Mouse (Mus musculus) v-Abl transformed pro-B cells (cell line): ENCODE data around the gene Tspear.
"Not testable (repeated sequence)": the region's sequence is repeated elsewhere in the genome, so short reads cannot be mapped to it uniquely, and the experiment has no call there.

Experiments
- in situ Hi-C, 2 experiments: fragments of 400-800 bp; cut with MboI; formaldehyde crosslinking; loops; one replicate each; pipeline ENCODE4 v1.15.1; 2025; ENCODE audit not compliant: unreplicated experiment in 2 of 2

Gene Tspear

DNA sequence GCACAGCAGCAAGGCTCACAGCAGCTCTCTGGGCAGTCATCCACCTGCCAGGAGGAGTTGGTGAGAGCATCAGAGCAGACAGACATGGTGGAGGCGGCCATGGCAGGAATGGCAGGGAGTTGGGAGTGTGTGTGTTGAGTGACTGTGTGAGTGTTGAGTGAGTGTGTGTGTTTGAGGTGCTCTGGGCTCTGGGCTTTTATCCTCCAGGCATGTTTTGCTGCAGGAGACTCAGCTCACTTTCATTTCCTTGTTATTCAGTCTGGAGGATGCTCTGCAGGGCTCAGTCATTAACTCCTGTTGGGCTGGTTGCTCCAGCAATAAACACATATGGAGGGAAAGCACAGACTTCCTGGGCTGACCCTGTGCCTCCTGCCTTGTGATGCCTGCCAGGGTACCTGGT is 90.5 kb downstream of the Tspear start, which contains the start of gene Gm7138:
Gene Gm7138, minus strand, starts transcription at position 101 of the 400 bp plus-strand sequence.
- in situ Hi-C loops = not testable (repeated sequence)

DNA sequence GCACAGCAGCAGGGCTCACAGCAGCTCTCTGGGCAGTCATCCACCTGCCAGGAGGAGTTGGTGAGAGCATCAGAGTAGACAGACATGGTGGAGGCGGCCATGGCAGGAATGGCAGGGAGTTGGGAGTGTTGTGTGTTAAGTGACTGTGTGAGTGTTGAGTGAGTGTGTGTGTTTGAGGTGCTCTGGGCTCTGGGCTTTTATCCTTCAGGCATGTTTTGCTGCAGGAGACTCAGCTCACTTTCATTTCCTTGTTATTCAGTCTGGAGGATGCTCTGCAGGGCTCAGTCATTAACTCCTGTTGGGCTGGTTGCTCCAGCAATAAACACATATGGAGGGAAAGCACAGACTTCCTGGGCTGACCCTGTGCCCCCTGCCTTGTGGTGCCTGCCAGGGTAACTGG is 96.1 kb downstream of the Tspear start, which contains the start of gene Gm3250:
Gene Gm3250, minus strand, starts transcription at position 101 of the 400 bp plus-strand sequence.
- in situ Hi-C loops = not testable (repeated sequence)

DNA sequence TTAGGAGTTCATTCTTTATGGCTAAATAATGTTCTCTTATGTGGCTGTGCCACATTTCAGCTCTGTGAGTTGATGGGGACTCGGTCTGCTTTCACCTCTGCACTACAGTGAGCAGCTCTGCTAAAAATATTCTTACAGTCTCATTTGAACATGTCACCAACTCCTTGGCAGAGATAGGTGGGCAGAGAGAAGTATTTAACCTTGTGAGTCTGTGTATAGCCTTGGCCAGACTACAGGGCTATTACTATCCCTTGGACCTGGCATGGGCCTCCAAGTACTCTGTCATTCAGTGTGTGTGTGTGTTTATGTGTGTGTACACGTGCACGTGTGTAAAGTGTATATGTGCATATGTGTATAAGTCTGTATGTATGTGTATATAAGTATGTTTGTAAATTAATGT is 97.0 kb downstream of the Tspear start:
- in situ Hi-C loops = not testable (repeated sequence)

DNA sequence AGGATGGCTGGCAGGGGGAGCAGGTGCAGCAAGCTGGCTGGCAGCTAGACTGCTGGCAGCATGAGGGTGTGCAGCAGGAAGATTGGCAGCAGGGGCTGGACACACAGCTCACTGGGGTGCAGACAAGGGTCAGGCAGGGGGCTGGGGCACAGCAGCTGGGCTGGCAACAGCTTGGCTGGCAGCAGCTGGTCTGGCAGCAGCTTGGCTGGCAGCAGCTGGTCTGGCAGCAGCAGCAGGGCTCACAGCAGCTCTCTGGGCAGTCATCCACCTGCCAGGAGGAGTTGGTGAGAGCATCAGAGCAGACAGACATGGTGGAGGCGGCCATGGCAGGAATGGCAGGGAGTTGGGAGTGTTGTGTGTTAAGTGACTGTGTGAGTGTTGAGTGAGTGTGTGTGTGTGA is 101.5 kb downstream of the Tspear start, which contains the start of gene Gm7137:
Gene Gm7137, minus strand, starts transcription at position 325 of the 400 bp plus-strand sequence.
- in situ Hi-C loops = not testable (repeated sequence)

DNA sequence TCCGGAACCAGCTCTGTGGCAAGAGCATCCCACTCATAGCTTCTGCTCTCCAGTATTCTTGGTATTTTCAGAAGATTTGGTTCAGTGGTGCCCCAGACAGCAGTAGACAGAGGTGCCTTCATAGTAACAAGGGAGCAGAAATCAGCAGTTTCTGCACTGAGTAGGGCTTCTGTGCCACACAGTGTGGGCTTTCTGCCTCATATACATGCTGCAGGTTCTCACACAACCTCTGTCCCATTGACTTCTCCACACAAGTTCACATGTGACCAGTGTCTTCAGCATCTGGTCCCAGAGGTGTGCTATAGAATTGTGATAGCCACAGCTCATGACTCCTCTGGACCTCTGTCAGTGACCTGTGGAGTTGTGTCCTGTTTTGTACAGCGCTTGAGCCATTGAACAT is 102.3 kb downstream of the Tspear start:
- in situ Hi-C loops = no loop called here

DNA sequence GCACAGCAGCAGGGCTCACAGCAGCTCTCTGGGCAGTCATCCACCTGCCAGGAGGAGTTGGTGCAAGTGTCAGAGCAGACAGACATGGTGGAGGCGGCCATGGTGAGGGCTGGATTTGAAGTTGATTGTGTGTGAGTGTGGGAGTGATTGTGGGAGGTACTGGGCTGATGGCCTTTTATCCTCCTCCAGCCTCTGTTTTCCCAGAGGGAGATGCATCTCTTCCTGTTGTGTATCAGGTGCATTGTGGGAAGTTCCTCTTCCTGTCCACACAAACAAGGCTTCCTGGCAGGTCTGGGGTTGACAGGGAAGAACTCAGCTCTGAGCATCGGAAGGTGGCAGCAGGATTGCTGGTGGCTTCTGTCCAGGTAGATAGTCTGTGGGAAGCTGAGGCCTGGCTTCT is 108.6 kb downstream of the Tspear start, which contains the start of gene Gm9639:
Gene Gm9639, minus strand, starts transcription at position 101 of the 400 bp plus-strand sequence.
- in situ Hi-C loops = no loop called here

DNA sequence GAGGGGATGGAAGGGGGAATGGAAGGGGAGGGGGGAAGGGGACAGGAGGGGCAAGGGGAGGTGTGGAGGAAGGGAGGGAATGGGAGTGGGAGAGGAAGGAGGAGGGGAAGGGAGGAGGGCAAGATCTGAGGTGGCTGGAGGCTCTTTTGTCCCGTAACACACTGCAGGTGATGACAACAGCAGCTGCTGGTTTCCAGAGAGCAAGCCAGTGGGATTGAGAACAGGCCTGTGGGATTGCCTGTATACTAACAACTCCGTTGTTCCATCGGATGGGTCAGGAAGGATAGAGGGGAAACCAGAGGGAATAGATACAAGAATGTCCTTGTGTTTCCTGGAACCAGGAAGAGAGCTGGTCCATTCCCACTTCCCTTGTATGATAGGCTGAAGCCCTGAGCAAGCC is 111.3 kb downstream of the Tspear start:
- in situ Hi-C loops = no loop called here

DNA sequence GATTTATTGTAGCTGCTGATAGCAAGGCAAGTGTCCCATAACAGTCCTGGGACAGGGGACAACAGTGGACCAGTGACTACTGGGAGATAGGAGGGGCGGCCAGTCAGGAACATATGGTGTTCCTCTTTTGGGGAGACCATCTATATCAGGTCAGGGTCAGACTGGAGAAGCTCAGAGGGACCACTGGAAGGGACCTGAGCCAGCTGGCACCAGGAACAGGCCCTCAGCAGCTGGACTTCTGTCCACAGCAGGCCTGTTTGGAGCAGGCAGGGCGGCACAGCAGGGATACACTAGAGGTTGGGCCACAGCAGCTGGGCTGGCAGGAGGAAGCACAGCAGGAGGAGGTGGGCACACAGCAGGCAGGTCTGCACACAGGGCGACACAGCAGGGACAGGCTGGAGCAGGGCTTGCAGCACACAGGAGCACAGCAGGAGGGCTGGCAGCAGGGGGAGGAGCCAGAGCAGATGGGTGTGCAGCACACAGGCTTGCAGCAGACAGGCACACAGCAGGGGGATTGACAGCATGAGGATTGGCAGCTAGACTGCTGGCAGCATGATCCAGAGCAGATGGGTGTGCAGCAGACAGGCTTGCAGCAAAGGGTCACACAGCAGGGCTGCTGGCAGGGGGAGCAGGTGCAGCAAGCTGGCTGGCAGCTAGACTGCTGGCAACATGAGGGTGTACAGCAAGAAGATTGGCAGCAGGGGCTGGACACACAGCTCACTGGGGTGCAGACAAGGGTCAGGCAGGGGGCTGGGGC is 112.0 kb downstream of the Tspear start:
- in situ Hi-C loops = not testable (repeated sequence)

DNA sequence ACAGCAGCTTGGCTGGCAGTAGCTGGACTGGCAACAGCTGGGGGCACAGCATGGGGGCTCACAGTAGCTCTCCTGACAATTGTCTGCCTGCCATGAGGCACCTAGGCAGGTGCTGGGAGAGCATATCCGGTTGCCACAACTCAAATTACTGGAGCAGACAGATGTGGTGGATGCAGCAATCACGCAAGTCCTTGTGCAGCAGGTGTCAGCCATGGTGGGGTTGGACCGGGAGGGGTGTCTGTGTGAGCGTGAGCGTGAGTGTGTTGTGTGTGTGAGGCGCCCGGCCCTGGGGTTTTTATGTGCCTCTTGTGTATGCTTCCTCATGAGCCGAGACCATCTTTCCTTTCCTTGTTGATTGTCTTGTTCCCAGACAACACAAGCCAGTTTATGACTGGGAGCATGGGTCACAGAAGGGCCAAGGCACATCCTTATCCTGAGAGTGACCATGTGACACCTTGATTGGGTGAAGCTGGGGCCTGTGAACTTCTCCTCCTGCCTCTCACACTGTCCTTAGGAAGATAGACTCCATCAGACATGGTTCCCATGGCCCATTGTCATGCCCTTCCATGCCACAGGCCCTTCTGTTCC is 112.6 kb downstream of the Tspear start, which contains the start of gene Gm19668:
Gene Gm19668, minus strand, starts transcription at position 213 of the 588 bp plus-strand sequence.
- in situ Hi-C loops = no loop called here

DNA sequence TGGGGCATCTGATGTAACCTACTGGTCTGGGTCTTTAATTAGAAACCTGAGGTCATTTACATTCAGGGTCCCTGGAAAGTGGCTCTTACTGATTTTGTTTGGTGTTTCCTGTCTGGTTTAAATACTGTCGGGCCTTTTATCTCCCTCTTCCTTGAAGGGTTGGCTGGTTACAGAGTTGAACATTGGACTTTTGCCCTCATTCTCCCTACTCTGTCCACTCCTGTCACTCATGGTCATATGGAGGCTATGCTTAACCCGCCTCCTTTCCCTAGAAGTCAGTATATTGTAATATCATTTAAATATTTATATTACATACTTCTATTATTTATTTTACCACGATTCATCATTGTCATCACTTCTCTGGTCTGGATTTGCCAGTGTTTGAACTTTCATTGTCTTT is 117.7 kb downstream of the Tspear start:
- in situ Hi-C loops = no loop called here

DNA sequence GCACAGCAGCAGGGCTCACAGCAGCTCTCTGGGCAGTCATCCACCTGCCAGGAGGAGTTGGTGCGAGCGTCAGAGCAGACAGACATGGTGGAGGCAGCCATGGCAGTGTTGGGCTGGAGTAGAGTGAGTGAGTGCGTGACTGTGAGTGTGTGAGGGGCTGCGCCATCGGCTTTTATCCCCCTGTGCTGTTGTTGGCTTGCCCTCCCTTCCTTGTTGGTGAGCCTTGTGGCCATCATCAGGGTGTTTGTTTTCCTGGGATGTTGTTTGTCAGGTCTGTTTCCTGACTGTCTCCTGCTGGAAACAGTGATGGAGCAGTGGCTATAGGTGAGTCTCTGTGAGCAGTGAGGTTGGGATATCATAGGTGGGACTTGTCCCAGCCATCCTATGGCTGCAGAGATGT is 125.4 kb downstream of the Tspear start, which contains the start of gene Gm9507:
Gene Gm9507, minus strand, starts transcription at position 101 of the 400 bp plus-strand sequence.
- in situ Hi-C loops = no loop called here

DNA sequence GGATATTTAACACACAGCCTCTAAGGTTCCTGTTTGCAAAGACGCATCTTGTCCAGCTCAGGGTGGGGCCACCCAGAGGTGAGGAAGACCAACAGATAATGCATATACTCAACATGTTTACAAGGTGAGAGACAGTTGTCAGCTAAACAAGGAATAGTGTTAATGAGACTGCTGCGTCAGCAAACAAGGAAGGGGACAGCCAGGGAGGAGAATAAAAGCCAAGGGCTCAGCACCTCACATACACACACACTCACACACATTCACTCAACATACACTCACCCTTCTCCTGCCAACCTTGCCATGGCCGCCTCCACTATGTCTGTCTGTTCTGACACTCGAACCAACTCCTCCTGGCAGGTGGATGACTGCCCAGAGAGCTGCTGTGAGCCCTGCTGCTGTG is 128.0 kb downstream of the Tspear start, which contains the start of gene Gm2696:
Gene Gm2696, plus strand, starts transcription at position 301 of the 400 bp plus-strand sequence.
- in situ Hi-C loops = no loop called here

DNA sequence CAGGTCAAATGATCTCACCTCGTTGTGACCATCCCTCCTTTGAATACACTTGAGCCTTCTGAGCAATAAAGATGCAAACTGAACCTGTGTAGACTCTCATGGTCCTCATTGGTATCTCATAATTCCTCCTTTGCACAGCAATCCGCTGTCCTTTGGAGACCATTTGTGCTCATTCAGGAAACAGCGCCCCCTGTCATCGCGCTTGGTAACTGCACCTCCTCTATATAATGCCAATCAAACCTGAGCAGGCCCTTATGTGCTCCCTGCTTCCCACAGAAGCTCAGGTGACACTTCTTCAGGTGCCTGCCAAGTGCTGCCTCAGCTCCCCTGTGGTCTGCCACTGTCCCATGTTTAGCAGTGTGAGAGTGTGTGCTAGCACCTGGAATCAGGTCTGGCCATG is 129.1 kb downstream of the Tspear start:
- in situ Hi-C loops = no loop called here

DNA sequence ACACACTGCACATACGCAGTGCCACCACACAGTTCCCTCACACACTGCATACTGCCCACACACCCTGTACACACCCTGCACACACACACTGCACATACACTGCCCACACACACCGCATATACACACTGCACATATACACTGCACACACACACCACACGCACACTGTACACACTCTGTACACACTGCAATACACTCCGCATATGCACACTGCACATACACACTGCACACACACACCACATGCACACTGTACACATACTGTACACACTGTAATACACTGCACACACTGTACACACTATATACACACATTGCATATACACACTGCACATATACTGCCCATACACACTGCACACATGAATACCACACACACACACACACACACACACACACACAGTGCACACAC is 132.2 kb downstream of the Tspear start:
- in situ Hi-C loops = no loop called here

DNA sequence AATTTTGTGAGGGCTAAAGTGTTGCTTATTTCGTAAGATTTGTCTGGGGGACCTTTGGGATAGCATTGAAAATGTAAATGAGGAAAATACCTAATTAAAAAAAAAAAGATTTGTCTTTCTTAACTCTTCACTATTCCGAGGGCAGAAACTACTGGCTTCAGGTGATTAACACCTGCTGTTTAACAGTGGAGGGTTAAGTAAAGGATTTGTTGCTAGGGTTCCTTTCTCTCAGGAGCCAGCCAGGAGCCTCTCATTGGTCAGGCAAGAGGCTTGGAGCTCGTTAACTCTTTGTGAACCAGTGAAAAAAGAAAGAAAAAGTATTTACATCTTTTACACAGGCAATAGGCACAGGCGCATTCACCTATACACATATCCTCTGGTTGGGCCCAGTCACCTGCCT is 132.8 kb downstream of the Tspear start:
- in situ Hi-C loops = no loop called here

DNA sequence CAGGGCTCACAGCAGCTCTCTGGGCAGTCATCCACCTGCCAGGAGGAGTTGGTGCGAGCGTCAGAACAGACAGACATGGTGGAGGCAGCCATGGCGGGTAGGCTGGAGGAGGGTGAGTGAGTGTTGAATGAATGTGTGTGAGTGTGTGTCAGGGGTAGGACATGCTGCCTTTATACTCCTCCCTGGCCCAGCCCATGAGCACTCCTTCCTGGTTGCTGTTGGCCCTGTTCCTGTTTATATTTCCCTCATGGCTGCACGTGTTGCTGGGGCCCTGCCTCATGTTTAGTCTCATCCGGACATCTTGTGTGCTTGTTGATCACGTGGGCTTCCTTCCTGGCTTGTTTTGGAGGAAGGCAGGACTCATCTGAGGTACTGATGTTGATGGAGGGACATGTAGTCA is 140.6 kb downstream of the Tspear start, which contains the start of gene Krtap10-4:
Gene Krtap10-4, minus strand, starts transcription at position 145 of the 400 bp plus-strand sequence.
- in situ Hi-C loops = no loop called here

DNA sequence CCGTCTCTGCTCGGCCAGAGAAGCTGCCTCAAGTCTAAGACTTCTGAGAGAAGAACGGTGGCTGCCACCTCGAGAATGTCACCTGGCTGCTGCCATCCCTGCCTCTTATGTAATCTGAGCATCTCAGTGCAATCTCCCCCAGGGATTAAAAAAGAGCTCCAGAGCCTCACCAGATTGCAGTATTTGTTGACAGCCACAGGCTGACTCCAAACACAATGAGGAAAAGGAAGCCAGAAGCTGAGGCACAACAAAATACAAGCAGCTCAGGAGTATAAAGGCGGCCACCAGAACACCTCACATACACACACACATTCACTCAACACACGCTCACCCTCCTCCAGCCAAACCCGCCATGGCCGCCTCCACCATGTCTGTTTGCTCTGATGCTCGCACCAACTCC is 149.3 kb downstream of the Tspear start, which contains the start of gene Krtap10-10:
Gene Krtap10-10, plus strand, starts transcription at position 301 of the 400 bp plus-strand sequence.
- in situ Hi-C loops = no loop called here

DNA sequence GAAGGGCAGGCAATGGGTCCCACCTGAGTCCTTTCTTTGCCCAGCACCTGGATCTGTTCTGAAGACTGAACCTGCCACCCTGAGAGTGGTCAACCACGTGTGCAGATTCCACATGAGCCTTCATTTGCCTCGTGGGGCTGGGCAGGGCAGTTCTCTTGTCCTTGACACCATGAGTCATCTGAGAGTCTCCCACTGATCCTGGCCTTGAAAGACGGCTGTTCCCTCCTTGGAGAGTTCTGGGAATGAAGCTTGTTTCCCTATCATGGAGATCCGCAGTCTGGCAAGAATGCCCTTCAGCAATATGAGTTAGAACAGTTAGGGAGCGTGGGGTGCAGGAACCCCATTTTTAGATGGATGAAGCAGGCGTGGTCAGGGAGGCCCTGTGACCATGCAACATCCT is 152.6 kb downstream of the Tspear start:
- in situ Hi-C loops = no loop called here

DNA sequence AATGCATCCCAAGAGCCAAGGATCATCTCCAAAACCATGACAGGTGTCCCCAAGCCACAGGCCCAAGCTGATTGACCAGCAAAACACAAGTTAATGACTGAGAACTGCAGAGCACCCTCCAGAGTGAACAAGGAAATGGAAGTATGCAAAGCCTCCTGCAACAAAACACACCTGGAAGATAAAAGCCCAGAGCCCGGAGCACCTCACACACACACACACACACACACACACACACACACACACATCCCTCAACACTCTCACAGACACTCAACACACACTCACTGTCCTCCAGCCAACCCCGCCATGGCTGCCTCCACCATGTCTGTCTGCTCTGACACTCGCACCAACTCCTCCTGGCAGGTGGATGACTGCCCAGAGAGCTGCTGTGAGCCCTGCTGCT is 160.1 kb downstream of the Tspear start, which contains the start of gene Gm36176:
Gene Gm36176, plus strand, starts transcription at position 301 of the 400 bp plus-strand sequence.
- in situ Hi-C loops = no loop called here

DNA sequence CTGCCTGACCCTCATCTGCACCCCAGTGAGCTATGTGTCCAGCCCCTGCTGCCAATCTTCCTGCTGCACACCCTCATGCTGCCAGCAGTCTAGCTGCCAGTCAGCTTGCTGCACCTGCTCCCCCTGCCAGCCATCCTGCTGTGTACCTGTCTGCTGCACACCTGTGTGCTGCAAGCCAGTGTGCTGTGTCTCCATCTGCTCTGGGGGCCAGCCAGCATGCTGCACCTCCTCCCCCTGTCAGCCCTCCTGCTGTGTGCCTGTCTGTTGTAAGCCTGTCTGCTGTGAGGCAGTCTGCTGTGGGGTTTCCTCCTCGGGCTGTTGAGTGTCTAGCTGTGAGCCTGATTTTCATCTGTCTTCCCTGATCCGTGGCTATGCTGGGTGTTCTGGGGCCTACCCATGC is 160.6 kb downstream of the Tspear start:
- in situ Hi-C loops = no loop called here

DNA sequence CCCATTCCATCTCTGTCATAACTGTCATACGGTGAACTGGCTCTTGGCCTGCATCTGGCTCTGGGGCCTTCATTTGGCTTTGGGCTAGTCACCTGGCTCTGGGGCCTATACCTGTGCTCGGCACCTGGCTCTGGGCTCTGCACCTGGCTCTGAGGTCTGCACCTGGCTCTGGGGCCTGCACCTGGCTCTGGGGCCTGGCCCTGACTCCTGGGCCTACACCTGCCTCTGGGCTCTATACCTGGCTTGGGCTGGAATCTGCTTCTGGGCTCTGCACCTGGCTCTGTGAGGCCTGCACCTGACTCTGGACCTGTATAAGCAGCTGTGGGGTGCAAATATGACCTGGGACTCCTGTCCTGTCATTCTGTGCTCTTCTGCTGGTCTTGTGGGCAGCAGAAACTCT is 161.2 kb downstream of the Tspear start:
- in situ Hi-C loops = no loop called here
